Mouse (Mus musculus): ENCODE measurements at regions not wholly inside any gene's neighbourhood (a gene's known extent, or its start where the extent isn't known, plus 50 kb on each side); places are given as distances from the start of the nearest gene placed in this dataset.

DNA sequence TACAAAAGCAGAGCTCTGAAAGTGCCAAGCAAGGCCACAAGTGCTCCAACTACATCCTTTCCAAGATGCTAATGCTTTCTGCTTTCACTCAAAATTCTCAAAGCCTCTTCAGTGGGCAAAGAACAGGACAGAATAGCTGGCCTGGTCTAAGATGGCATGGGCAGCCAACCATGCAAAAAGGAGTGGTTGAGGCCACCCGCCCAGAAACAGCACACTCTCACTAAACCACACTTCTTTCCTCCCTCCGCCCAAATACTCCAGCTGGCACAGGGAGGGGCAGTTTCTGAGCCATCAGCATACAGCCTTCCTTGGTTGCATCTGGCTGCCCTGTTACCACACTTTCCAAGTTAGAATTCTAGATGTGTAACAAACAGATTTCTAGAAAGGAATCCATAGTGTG, 55.4 kb upstream of the Picalm start:
- TF ChIP-seq CTCF (IDR thresholded peaks at IDR 0.05; ENCODE audit: insufficient read depth, low read depth, low read length), result no peak
- TF ChIP-seq POLR2A (IDR thresholded peaks at IDR 0.05; ENCODE audit: insufficient read depth, low read depth, low read length), result no peak

All from olfactory bulb, adult 2 months (tissue).